Mouse (Mus musculus): ENCODE results near the gene Mlec. TPM values are rescaled to one million over a fixed set of nuclear protein-coding genes. Genes with fewer than 3 reads are reported as not detected.

The Mlec gene
- 69.9 and 98.4 TPM in 2 replicates for polyA plus RNA-seq (2012; rRNA removed)

DNA sequence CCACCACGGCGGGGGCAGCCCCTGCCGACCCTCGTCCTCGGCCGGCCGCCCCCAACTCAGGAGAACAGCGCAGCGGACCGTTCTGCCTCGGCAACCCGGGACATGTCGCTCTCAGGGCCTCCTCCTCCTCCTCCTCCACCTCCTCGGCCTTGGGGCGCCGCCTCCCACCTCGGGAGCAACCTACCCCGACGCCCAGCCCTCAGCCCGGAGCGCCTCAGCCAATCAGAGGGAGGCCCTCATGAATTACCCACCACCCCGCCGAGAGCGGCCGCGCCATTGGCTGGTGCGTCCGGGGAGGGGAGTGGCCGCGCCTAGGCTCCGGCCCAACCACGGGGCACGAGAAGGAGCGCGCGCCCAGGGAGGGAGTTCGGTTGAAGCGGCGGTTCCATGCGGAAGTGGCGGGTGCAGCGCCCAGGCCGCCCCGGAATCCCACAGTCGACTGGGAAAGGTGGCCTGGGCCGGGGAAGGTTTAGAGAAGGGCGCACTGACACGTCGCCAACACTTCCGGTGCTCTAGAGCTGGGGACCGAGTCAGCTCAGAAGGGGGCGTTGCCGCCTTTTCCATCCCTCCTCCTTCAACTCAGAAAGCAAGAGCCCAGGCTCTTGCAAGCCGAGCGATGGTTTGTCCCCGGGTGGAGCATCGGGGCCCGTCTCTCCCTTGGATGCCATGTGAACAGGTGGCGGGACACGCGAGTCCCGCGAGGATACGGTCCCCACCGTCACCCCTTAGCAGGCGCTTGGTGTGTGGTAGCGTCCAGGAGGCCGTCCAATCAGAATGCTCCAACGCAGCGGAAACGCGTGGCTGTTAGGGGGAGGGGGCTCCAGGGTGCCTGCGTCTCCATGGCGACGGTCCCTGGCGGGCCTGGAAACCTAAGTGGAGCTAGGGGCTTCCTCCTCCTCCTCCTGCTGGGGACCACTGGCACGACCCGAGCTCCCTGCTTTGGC lies at the start of gene Mlec:
TSS of gene Mlec (minus strand) at position 140 of the 944 bp plus-strand sequence.

DNA sequence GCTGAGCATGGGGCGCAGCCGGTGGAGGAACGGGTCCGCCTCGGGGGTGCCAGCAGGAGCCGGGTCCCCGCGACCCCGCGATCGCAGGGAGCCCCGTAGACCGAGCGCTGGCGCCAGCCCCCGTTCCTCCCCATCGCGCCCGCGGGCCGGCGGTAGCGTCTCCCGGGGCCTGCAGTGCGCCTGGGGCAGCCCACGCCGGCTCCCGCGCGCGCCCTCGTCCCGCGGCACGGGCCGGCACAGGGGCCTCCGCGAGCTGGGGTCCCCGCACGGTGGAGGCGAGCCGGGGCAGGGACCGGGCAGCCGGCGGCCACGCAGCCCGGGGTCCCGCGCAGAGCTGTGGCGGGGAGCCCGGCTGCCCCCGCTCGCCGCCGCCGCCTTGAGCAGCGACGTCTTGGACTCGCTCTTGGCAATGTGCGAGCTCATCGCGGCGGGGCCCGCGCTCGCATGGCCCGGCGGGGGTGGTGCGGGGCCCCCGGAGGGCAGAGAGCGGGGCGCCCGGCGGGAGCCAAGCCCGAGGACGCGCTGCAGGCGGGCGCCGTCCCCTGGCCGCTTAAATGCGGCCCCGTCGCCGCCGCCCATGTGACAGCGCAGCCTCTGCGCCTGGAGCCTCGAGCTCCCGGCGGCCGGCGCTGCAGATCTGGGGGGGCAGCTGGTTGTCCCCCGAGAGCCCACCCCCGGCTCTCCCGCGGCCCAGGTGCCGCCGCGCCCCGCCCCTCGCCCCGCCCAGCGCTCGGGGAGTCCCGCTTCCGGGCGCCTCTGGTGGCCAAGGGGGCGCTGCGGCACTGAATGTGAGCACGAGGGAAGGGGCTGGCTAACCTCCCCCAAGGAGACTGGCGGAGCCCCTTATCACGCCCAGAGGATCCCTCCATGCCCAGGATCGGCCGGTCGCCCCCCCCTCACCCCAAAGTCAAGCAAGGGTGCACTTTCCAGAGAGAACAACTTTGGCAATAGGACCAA lies 36.0 kb upstream of the Mlec start, which contains the start of gene Cabp1:
TSS of gene Cabp1 (minus strand) at position 713 of the 957 bp plus-strand sequence.

GRCm38 (mm10) chr5:115134234-115135165 lies 23.5 kb downstream of the Mlec start, which contains the start of gene Unc119b:
TSS of gene Unc119b (minus strand) at chr5:115134975.

GRCm38 (mm10) chr5:115118961-115119570 lies 38.9 kb downstream of the Mlec start, which contains the start of gene Acads:
TSS of gene Acads (minus strand) at chr5:115119346.

DNA sequence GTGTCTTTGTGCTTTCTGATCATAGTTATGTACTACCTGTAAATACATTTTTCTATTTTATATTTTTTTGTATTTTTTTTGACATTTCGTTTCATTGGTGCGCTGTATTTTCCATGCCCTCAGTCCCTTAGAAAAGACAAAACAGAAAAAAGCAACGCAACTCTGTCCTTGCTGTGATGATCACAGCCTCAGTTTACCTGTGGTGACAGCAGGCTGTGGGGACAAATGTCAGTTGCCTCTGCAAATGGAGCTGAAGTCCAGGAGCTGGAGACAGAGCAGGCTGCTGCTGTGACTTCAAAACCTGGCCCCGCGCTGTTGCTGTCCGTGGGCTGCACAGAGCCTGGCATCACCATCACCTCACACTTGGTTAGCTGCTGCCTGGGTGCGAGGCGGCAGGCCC lies 59.8 kb downstream of the Mlec start, which contains the start of gene Gm10401:
TSS of gene Gm10401 (minus strand) at position 101 of the 400 bp plus-strand sequence.

Other genes starting within 250 kb of the Mlec start
- gene Oasl1, start 234.9 kb downstream of the Mlec start, polyA plus RNA-seq (2012; rRNA removed): 1.8 and 2.8 TPM in 2 replicates
- 76.5 and 77.6 TPM in 2 replicates for gene 2210016L21Rik, start 216.0 kb downstream of the Mlec start, polyA plus RNA-seq (2012; rRNA removed)
- not detected in 2 replicates for gene Hnf1a, start 187.1 kb downstream of the Mlec start, polyA plus RNA-seq (2012; rRNA removed)
- 89.8 and 91.5 TPM in 2 replicates for gene Sppl3, start 147.0 kb downstream of the Mlec start, polyA plus RNA-seq (2012; rRNA removed)
- gene Gm10401, start 59.9 kb downstream of the Mlec start, polyA plus RNA-seq (2012; rRNA removed): 0.19 and 0.20 TPM in 2 replicates
- gene Acads, start 38.8 kb downstream of the Mlec start, polyA plus RNA-seq (2012; rRNA removed): 29.9 and 30.9 TPM in 2 replicates
- gene Unc119b, start 23.2 kb downstream of the Mlec start, polyA plus RNA-seq (2012; rRNA removed): 46.4 and 52.1 TPM in 2 replicates
- gene Cabp1, start 36.2 kb upstream of the Mlec start, polyA plus RNA-seq (2012; rRNA removed): 37.2 and 51.3 TPM in 2 replicates
- gene Pop5, start 77.7 kb upstream of the Mlec start, polyA plus RNA-seq (2012; rRNA removed): 61.1 and 61.6 TPM in 2 replicates
- 191 and 195 TPM in 2 replicates for gene Rnf10, start 114.7 kb upstream of the Mlec start, polyA plus RNA-seq (2012; rRNA removed)
- gene Coq5, start 121.5 kb upstream of the Mlec start, polyA plus RNA-seq (2012; rRNA removed): 19.7 and 20.0 TPM in 2 replicates
- 859 and 994 TPM in 2 replicates for gene Dynll1, start 142.8 kb upstream of the Mlec start, polyA plus RNA-seq (2012; rRNA removed)
- 118 and 124 TPM in 2 replicates for gene Srsf9, start 169.0 kb upstream of the Mlec start, polyA plus RNA-seq (2012; rRNA removed)
- 27.9 and 28.9 TPM in 2 replicates for gene Gatc, start 183.0 kb upstream of the Mlec start, polyA plus RNA-seq (2012; rRNA removed)
- gene Triap1, start 183.0 kb upstream of the Mlec start, polyA plus RNA-seq (2012; rRNA removed): 27.5 and 28.2 TPM in 2 replicates
- gene Cox6a1, start 190.8 kb upstream of the Mlec start, polyA plus RNA-seq (2012; rRNA removed): 1,417 and 1,419 TPM in 2 replicates

Data from central nervous system, embryonic 14 days (tissue).